Mouse (Mus musculus): Measurements from ENCODE around the gene Cdh20.

DNA sequence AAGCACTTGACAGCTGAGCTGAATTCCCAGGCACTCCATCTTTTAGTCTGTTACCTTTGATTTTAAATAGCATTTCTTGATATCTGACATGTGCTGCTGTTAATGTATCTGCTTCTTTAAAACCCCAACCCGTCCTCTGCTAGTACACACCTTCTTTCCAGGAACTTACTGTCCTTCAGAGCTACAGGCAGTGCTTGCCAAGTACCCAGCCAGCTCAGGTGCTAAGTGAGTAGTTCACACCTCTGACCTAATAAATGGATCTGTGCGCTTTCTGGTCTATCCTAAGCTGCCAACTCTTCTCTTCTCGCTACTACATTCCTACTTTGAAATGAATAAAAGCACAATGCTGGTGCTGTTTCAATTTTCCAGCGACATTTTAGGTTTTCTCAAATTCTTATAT is 28.8 kb downstream of the Cdh20 start:
- TF ChIP-seq CTCF (IDR thresholded peaks at IDR 0.05; ENCODE audit: low read depth, low read length) (no peak), POLR2AphosphoS5 (IDR thresholded peaks at IDR 0.05; ENCODE audit: insufficient replicate concordance, low read depth, low read length) (no peak), TAL1 (conservative IDR thresholded peaks at IDR 0.05; ENCODE audit: low read depth, low read length) (no peak), GATA1 (IDR thresholded peaks at IDR 0.05; ENCODE audit: borderline replicate concordance, low read length) (no peak), GATA2 (IDR thresholded peaks at IDR 0.05; ENCODE audit: borderline replicate concordance, low read depth, low read length) (no peak)
